Mouse (Mus musculus): ENCODE results near the gene Mrtfa. TPM values are rescaled to one million over a fixed set of nuclear protein-coding genes. Genes with fewer than 3 reads are reported as not detected.

Gene Mrtfa
- polyA plus RNA-seq, 1 experiment = 38.4 TPM

GRCm38 (mm10) chr15:81035417-81036162, 155.0 kb downstream of the Mrtfa start:
- TF ChIP-seq POLR2A (IDR thresholded peaks at IDR 0.05; ENCODE audit: low read depth, low read length) (no peak), CTCF (IDR thresholded peaks at IDR 0.05; ENCODE audit: borderline replicate concordance, insufficient read depth, low read length) (no peak)
- Histone ChIP-seq H3K27ac (ENCODE audit: insufficient read depth, low read length) (no peak overlapping the region), H3K4me1 (ENCODE audit: control insufficient read depth, insufficient read depth, low read length) (peaks cover 12% of the 10 kb centered on the region; the same call in 1 of the 2 replicates), H3K4me3 (ENCODE audit: insufficient read depth, low read length) (no peak overlapping the region)

GRCm38 (mm10) chr15:81034119-81034518, 156.4 kb downstream of the Mrtfa start:
- no peak for TF ChIP-seq POLR2A (IDR thresholded peaks at IDR 0.05; ENCODE audit: low read depth, low read length)
- TF ChIP-seq CTCF (IDR thresholded peaks at IDR 0.05; ENCODE audit: borderline replicate concordance, insufficient read depth, low read length) = no peak
- Histone ChIP-seq H3K4me3 (ENCODE audit: insufficient read depth, low read length) (no peak overlapping the region), H3K4me1 (ENCODE audit: control insufficient read depth, insufficient read depth, low read length) (peaks cover 12% of the 10 kb centered on the region; the same call in 1 of the 2 replicates), H3K27ac (ENCODE audit: insufficient read depth, low read length) (no peak overlapping the region)

GRCm38 (mm10) chr15:81032941-81033629, 157.5 kb downstream of the Mrtfa start:
- Histone ChIP-seq H3K27ac (ENCODE audit: insufficient read depth, low read length) (no peak overlapping the region), H3K4me3 (ENCODE audit: insufficient read depth, low read length) (no peak overlapping the region), H3K4me1 (ENCODE audit: control insufficient read depth, insufficient read depth, low read length) (peaks cover 12% of the 10 kb centered on the region)
- TF ChIP-seq CTCF (IDR thresholded peaks at IDR 0.05; ENCODE audit: borderline replicate concordance, insufficient read depth, low read length) (no peak), POLR2A (IDR thresholded peaks at IDR 0.05; ENCODE audit: low read depth, low read length) (no peak)

- H3K27ac ChIP-seq (ENCODE audit: insufficient read depth, low read length) = no peak overlapping the region
- TF ChIP-seq POLR2A (IDR thresholded peaks at IDR 0.05; ENCODE audit: low read depth, low read length) = no peak
- TF ChIP-seq CTCF (IDR thresholded peaks at IDR 0.05; ENCODE audit: borderline replicate concordance, insufficient read depth, low read length) = no peak
- H3K4me1 ChIP-seq (ENCODE audit: control insufficient read depth, insufficient read depth, low read length) = peaks cover 17% of the 10 kb centered on the region
- no peak overlapping the region for H3K4me3 ChIP-seq (ENCODE audit: insufficient read depth, low read length)
Observed at GRCm38 (mm10) chr15:81031611-81032010, 158.9 kb downstream of the Mrtfa start.

GRCm38 (mm10) chr15:81030891-81031425, 159.6 kb downstream of the Mrtfa start:
- Histone ChIP-seq H3K27ac (ENCODE audit: insufficient read depth, low read length) (no peak overlapping the region), H3K4me3 (ENCODE audit: insufficient read depth, low read length) (no peak overlapping the region), H3K4me1 (ENCODE audit: control insufficient read depth, insufficient read depth, low read length) (peaks cover 17% of the 10 kb centered on the region)
- TF ChIP-seq POLR2A (IDR thresholded peaks at IDR 0.05; ENCODE audit: low read depth, low read length) (no peak), CTCF (IDR thresholded peaks at IDR 0.05; ENCODE audit: borderline replicate concordance, insufficient read depth, low read length) (no peak)

GRCm38 (mm10) chr15:81027378-81028173, 163.0 kb downstream of the Mrtfa start:
- Histone ChIP-seq H3K4me3 (ENCODE audit: insufficient read depth, low read length) (no peak overlapping the region), H3K4me1 (ENCODE audit: control insufficient read depth, insufficient read depth, low read length) (peaks cover 5% of the 10 kb centered on the region), H3K27ac (ENCODE audit: insufficient read depth, low read length) (peak overlapping the region; percentile 3; the same call in 1 of the 2 replicates)
- no peak for TF ChIP-seq POLR2A (IDR thresholded peaks at IDR 0.05; ENCODE audit: low read depth, low read length)
- TF ChIP-seq CTCF (IDR thresholded peaks at IDR 0.05; ENCODE audit: borderline replicate concordance, insufficient read depth, low read length) = peak; percentile 50; the same call in 1 of the 2 replicates

- no peak overlapping the region for H3K27ac ChIP-seq (ENCODE audit: insufficient read depth, low read length)
- peaks cover 5% of the 10 kb centered on the region for H3K4me1 ChIP-seq (ENCODE audit: control insufficient read depth, insufficient read depth, low read length)
- no peak for TF ChIP-seq CTCF (IDR thresholded peaks at IDR 0.05; ENCODE audit: borderline replicate concordance, insufficient read depth, low read length)
- TF ChIP-seq POLR2A (IDR thresholded peaks at IDR 0.05; ENCODE audit: low read depth, low read length) = no peak
- H3K4me3 ChIP-seq (ENCODE audit: insufficient read depth, low read length) = no peak overlapping the region
Observed at GRCm38 (mm10) chr15:81026901-81027300, 163.7 kb downstream of the Mrtfa start.

GRCm38 (mm10) chr15:81023842-81024241, 166.7 kb downstream of the Mrtfa start:
- Histone ChIP-seq H3K4me3 (ENCODE audit: insufficient read depth, low read length) (no peak overlapping the region), H3K27ac (ENCODE audit: insufficient read depth, low read length) (no peak overlapping the region), H3K4me1 (ENCODE audit: control insufficient read depth, insufficient read depth, low read length) (peaks cover 5% of the 10 kb centered on the region)
- TF ChIP-seq POLR2A (IDR thresholded peaks at IDR 0.05; ENCODE audit: low read depth, low read length) (no peak), CTCF (IDR thresholded peaks at IDR 0.05; ENCODE audit: borderline replicate concordance, insufficient read depth, low read length) (no peak)

- no peak overlapping the region for H3K27ac ChIP-seq (ENCODE audit: insufficient read depth, low read length)
- no peaks in the 10 kb centered on the region for H3K4me1 ChIP-seq (ENCODE audit: control insufficient read depth, insufficient read depth, low read length)
- H3K4me3 ChIP-seq (ENCODE audit: insufficient read depth, low read length) = no peak overlapping the region
- TF ChIP-seq POLR2A (IDR thresholded peaks at IDR 0.05; ENCODE audit: low read depth, low read length) (no peak), CTCF (IDR thresholded peaks at IDR 0.05; ENCODE audit: borderline replicate concordance, insufficient read depth, low read length) (no peak)
Observed at GRCm38 (mm10) chr15:81022437-81022836, 168.1 kb downstream of the Mrtfa start.

Measured in embryonic fibroblast, embryonic 13.5 days (primary cell).